Mouse (Mus musculus) fat pad, adult 2 months (tissue): ENCODE results near the gene Mettl9.

Experiments used
- DNase-seq: peaks from one replicate; pipeline ENCODE4 v3.0.0-alpha.2; 2011; ENCODE audit warnings: low read depth, low spot score; ENCODE audit errors: extremely low read depth

Mettl9 gene

DNA sequence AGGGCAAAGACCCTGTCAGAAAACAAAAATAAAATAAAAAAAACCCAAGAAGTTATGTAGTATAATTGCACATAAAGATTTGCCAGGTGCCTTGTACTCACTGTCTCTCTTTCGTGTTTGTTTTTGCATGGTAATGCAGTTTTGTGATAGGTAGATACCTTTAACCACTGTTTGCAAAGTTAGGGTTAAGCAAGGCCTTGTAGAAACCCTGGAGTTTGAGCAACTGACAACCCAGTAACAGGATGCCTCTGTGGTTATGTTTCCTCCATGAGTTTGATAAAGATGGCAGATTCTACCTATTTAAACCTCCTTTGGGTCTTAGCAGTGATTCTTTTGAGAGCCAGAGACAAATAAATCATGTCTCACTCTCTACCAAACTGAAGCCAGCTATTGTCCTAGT is 9.3 kb downstream of the Mettl9 start:
- no peak for DNase-seq

DNA sequence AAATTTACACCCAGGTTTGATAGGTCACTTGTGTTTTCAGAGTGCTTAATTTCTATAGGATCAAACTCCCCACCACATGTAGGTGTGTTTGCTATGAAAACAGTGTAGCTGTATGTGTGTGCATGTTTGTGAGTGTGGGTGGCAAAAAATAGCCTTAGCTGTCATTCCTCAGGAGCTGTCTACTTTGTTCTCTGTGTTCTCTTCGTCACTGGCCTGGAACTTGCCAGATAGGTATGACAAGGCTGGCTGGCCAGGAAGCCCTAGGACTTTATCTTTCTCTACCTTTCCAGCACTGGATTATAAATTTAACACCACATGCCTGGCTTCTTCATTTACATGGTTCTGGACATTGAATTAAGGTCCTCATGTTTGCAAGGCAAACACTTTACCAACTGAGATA is 10.0 kb downstream of the Mettl9 start:
- peak; percentile 85 for DNase-seq

DNA sequence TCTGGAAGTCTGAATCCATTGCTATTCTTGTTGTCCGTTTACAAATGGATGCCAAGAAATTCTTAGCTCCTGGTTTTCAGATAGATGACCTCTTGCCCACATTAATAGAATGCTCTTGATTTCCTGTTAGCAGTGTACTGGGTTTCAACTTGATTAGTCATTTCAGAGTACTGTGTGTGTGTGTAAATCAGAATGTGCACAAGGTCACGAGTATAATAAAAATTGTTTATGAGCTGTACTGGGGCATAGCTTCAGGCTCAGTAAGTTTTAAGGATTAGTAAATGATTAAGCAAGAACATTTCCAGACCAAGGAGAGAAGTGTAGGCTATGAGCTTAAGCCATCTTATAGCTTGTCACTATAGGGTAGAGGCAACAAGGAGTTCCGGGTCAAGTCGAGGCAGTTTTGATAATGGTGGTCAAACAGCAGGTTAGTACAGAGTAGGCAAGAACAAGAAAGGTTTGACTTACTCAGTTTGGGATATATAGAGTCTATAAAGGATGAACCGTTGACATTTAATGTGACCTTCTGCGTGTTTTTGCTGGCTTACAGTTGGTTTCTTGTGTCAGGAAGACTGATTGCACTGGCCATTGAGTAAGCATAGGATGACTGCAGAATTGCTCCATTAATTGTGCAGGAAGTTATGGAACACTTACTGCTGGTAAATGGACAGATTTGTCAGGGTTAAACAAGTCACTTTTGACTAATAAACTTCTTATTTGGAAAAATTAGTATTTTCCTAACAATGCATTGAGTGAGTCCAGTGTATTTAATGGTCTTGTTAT is 11.6 kb downstream of the Mettl9 start:
- peak; percentile 96 for DNase-seq

DNA sequence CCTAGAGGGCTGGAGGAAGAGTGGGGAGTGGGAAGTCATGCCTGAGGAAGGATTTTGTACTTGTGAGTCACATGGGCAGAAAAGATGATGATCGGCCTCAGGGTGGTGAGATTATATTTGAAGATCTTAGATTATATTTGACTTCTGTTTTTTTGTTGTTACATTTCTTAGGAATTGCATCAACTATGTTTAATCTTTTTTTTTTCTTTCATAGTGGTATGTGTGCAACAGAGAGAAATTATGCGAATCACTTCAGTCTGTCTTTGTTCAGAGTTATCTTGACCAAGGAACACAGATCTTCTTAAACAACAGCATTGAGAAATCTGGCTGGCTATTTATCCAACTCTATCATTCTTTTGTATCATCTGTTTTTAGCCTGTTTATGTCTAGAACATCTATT is 13.4 kb downstream of the Mettl9 start:
- no peak for DNase-seq

DNA sequence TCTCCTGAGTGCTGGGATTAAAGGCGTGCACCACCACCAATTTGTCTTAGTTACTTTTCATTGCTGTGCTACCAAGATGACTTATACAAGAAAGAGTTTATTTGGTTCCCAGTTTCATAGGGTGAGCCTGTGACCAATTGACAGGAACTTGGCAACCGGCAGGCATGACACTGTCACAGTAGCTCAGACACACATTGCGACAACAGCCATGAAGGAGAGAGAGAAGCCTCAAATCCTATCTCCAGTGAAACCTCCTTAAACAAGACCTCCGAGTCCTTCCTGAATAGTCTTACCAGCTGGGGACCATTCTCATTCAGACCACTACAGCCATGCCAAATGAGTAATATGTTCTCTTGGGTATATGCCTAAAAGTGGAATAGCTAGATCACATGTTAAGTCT is 18.8 kb downstream of the Mettl9 start:
- DNase-seq: no peak

DNA sequence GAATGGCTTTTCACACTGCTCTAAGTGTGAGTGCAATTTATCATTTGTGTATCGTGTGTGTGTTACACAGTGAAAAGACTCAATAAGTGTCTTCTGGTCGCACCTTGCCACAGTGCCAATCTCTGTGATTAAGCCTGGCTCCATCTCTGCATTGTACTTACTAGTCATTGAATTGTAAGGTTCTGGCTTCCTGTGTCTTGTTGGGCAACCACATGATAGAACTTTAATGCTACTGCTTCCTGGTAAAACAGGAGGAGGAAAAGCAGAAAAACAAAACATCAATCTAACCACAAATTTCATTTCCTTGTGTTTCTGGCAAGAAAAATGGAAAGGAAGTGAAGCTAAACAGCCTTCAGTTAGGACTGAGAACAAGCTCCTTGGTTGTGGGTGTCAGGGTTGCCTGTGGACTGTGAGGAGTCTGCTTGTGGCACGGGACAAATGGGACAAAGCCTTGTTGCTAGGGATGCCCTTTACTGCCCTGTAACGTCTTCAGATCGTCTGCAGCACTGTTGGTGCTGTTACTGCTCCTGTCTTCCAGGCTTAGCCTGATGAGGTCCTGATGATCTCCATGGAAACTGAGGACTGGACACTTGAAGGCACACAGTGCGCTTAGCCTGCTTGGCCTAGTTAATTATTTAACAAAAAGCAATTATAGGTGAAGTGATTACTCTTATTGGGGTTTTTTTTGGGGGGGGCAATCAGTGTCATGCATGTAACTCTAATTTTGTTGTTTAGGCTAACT is 25.4 kb downstream of the Mettl9 start:
- no peak for DNase-seq

DNA sequence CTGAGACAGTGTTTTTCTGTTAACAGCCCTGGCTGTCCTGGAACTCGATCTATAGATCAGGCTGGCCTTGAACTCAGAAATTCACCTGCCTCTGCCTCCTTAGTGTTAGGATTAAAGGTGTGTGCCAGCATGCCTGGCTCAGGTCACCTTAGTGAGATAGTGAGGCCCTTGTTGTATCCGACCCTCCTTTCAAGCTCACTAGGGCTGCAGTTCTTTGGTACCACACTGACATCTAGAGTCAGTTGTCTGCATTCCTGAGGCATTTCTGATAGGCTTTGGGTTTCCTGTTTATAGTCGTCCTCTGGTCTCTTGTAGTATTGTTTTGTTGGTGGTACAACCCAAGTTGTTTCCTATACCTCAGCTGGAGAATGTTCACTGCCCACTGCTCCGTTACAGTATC is 30.1 kb downstream of the Mettl9 start:
- DNase-seq: no peak

DNA sequence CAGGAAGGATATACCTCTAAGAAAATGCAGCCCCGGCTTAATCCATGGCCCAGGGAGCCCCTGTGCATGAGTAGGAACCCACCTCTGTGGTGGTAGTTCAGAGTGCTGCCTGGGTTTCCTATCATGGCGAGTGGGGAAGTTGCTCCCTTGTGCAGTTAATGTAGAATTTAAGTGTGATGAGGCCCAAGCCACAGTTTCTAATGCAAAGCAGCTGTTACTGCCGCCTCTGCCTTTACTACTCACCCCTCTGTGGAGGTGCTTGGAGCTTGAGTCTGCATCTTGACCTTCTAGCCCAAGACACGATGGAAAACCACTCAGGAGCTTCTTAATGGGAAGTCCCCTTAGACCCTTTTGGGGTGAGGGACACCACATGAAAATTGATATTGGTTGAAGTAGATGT is 37.0 kb downstream of the Mettl9 start:
- DNase-seq: no peak

DNA sequence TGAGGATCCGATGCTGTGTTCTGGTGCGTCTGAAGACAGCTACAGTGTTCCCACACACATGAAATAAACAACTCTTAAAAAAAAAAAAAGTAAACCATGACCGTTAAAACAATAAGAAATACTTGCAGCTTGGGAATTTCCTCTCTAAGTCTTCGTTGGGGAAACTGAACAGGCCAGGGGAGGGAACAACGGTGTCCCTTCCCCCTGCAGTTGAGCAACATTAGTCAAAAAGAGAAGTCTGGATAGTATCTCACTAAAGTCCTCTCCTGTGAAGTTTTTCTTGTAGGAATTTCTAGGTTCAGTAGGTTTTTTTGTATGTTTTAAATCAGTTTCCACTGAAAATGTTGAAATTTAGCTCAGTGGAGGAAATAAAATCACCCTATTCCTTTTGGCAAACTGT is 38.3 kb downstream of the Mettl9 start:
- DNase-seq: no peak

DNA sequence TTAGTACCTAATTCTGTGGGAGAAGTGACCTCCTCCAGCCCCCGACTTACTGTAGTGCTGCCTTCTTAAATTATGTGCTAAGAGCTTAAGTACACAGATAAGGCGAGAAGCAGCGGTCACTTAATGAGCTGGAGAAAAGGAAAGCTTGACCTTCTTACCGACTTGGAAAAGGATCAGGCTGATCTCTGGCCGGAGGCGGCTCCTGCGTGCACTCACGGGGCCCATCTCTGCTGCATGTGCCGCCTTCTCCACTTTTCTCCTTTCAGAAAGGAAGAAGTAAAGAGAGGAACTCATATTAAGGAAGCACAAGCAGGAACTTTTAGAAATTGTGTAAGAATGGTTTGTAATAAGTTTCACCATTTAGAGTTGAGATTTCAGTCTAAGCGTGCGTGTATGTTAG is 40.0 kb downstream of the Mettl9 start, which contains the start of gene Igsf6:
Gene Igsf6, minus strand, starts transcription at position 292 of the 400 bp plus-strand sequence.
- DNase-seq: no peak

DNA sequence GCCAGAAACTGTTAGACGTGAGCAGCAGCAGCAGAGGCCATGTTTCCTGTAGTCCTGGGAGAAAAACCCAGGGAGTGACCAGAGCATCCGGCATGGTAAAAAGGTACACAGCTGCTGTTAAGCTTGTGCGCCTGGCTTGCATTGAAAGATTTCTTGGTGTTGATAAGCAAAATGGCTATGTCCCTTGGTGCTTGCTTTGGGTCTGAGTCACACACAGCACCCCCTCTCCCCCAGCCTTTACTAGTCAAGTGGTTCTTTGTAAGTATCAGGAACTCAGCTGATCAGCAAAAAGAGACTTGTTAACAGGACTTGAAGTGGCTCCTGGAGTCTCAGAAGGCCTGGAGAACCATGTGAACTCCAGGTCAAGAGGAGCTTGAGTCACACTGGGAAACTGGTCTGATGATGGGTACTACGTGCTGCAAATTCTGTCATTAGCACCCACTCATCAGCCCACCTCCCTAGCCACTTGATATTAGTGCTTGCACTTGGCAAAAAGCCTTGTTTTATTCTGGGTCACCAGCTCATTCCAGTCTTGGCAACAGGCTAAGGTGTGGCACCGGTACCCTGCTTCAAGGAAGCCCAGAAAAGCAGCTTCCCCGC is 40.7 kb downstream of the Mettl9 start:
- no peak for DNase-seq

DNA sequence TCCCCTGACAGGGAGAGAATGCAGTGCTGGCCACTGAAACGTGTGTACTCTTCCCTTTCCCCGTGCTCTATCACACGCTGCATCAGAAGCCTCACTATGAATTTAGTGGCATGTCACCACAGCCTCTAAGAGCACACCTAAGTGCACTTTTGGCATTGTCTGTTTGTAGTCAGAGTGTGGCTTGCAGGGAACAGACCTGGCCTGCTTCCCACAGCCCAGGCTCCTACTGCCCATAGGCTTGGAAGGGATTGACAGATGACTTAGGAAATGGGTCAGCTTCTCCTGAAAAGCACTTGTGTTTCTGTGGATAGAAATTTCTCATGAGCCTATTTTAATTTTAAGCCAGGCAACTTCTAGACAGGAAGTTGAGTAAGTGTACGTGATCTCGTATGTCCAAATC is 41.2 kb downstream of the Mettl9 start:
- DNase-seq: no peak

DNA sequence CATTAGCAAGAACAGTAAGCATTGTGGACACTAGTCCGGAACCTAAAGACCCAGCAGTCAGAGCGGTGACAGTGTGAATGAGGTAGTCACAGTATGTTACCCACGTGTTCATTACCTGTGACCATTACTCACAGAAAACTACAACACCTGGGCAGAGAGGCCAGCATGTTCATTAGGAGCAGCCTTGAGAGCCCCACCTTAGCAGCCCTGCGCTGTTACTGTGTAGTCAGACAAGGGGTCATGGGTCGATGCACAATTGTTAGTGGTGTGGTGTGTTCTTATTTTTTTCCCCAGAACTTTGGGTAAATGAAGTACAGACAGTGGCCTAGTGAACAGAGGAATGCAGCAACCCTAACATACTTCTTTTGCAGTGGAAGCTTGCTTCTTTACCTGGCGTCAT is 43.1 kb downstream of the Mettl9 start:
- DNase-seq: no peak

DNA sequence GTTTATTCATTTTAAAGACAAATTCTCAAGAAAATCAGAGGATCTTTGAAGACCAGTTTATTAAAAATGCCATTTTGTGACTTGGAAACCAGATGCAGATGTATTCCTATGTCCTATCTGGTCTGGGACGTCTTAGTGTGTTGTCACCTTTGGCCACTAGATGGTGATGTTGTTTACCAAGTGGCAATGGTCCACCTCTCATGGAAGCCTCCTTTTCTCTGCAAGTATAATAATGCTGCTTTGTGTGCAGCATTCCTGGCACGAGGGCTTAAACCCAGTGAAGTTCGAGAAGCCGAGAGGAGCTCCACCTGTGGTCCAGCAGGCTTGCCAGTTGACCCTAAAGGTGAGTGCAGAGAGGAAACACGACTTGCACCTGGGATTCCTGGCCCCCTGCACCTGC is 43.6 kb downstream of the Mettl9 start:
- DNase-seq: no peak

DNA sequence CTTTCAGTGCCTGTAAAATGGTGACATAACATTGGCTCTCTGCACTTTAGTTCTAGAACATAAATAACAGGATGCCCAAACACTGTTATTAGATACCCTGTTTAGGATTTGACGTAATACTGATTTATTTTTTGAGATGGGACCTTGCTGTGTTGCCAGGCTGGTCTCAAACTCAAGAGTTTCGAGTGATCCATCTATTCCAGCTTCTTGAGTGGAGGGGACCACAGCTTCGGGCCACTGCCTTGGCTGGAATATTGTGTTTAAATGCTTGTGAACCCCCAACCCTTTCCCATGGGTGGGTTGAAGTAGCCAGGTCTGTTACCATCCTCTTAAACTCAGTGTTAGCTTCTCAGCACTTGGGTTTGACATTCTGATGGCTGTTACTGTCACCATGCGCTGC is 47.1 kb downstream of the Mettl9 start, which contains the start of gene Otoa:
Gene Otoa, plus strand, starts transcription at position 301 of the 400 bp plus-strand sequence.
- DNase-seq: no peak

DNA sequence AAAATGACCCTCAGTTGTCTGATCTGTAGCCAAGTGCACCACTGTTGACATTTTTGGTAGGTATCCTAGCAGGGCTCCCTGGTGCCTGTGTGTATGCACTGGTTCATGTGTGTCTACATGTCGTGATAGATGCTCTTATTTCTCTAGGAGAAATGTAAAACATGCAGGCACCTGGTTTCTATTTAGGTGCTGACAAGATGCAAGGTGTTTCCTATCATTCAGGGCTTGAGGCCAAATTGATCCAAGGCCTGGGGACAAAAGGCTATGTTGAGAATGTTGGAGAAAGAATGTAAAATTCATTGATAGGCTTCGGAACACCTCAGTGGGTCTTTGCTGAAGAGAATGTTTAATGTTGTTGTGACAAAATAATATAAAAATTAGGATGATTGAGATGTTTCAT is 47.6 kb downstream of the Mettl9 start:
- DNase-seq: no peak

DNA sequence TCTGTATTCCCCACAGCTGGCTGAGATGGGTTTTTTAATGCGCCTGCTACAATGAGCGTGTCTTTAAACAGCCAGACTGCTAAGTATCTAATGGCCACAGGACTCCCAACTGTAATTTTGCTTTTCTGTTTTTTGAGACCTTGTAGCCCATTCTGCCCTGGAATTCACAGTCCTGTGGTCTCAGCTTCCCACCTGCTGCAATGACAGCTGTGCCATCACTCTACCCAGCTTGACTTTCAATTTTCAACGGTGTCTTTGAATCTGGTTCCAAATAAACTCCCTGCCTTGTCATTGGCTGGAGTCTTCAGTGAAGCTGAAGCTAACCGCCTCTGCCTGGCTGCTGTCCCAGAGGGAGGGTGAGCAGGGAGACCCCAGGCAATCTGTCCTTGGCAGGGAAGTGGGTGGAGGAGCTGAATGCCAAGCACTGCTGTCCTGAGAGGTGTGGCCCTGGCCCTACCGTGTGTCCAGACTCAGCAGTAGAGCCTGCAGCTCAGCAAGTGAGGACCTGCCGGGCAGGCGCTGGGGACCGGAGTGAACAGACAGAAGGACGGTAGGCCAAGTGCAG is 48.8 kb downstream of the Mettl9 start:
- DNase-seq: no peak

DNA sequence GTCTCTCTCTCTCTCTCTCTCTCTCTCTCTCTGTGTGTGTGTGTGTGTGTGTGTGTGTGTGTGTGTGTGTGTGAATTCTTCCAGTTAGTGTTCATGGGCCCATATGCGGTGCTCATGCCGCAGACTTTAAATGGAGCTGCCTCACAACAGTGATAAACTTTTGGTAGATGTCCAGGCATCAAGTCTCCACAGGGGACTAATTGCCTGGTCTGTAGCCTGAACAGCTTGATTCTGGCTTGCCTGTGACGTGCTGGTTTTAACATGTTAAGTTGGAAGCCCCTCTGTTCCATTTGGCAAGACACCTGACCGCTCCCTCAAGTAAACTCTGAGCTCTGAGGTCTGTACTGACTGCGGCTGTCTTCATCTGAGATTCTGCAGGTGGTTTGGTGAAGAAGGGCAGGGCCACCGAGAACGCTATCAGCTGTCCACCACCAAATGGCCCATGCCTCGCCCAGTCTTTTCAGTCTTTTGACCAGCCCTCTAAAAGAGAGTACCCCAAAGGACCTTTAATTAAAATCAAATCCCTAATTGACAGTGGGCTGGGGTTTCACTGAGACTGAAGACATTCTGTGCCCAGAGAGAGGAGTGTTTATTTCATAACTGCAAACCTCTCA is 50.7 kb downstream of the Mettl9 start:
- no peak for DNase-seq

DNA sequence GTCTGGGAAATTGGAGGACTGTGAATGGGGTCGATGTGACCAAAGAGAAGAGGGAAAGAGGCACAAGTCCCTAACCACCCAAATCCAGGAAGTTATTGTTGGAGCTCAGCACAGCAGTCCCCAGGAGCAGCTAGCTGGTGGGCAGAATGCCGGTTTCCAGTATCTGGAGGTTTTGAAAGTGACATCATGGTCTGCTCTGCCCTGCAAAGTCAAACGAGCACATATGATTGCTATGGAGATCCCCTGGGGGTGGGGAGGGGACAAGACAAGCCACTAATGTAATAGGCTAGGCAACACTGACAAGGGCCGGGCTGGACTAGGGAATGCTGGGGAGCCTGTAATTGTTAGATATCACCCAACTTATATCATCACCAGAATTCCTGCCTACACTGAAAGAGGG is 51.3 kb downstream of the Mettl9 start:
- no peak for DNase-seq

DNA sequence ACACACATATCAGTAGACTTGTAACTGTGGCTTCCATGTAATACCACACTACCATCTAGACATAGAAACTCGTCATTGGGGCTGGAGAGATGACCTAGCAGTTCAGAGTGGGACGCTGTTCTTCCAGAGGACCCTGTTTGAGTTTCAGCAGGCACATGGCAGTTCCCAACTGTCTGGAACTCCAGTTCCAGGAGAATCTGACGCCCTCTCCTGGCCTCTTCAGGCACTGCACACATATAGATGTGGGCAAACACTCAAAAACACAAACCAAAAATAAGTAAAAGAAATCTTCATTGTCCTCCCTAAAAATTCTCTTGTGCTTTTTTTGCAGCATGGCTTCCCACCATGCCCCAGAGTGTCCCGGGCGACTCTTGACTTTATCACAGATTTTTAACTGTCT is 54.5 kb downstream of the Mettl9 start:
- no peak for DNase-seq

DNA sequence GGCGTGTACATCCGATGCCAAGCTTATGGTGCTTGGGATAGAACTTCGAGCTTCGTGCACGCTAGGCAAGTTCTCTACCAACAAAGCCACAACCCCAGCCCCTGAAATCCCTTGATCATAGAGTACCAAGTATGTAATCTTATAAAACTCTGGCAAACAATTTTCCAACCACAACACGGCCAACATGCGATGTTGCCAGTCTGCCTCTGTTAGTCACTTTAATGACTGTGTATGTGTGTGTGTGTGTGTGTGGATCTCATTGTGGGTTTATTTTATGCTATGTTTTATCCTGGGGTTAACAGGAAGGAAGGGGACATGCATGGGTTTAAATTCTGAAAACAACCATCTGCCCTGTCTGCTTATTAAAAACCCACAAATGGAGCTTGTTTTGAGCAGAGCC is 56.5 kb downstream of the Mettl9 start:
- no peak for DNase-seq
